Mouse (Mus musculus): Measurements from ENCODE around the gene H2-Oa.

GRCm38 (mm10) chr17:34047404-34048050, 44.6 kb upstream of the H2-Oa start:
- TF ChIP-seq CTCF (IDR thresholded peaks at IDR 0.05; ENCODE audit: extremely low read depth, insufficient read depth, insufficient read length, insufficient replicate concordance) (no peak), POLR2A (IDR thresholded peaks at IDR 0.05; ENCODE audit: low read depth, low read length) (no peak)
